Mouse (Mus musculus) cerebellum, adult 2 months (tissue): ENCODE measurements around the gene Zfp292. TPM values are rescaled to one million over a fixed set of nuclear protein-coding genes. Genes with fewer than 3 reads are reported as not detected.
"Not testable (repeated sequence)": the region's sequence is repeated elsewhere in the genome, so short reads cannot be mapped to it uniquely, and the experiment has no call there.

Experiments
- DNase-seq, 2 experiments: peaks; one replicate each; pipeline ENCODE4 v3.0.0; 2021
- H3K27ac ChIP-seq: fragments of 200-500 bp; 2 replicates; pipeline ENCODE4 v1.5.1; 2012; ENCODE audit warnings: low read length, control low read depth, inconsistent platforms; ENCODE audit not compliant: insufficient read depth
- H3K27me3 ChIP-seq: fragments of 200-500 bp; 2 replicates; pipeline ENCODE4 v1.6.1; 2012; ENCODE audit warnings: inconsistent platforms, mild to moderate bottlenecking, low read length, moderate library complexity; ENCODE audit not compliant: control insufficient read depth, insufficient read depth
- H3K4me1 ChIP-seq: fragments of 200-500 bp; 2 replicates; pipeline ENCODE4 v1.6.1; 2011; ENCODE audit warnings: low read length; ENCODE audit not compliant: control insufficient read depth, insufficient read depth
- H3K4me3 ChIP-seq: fragments of 200-500 bp; replicated peaks from 2 replicates; pipeline ENCODE3; 2011; ENCODE audit warnings: mild to moderate bottlenecking, low read depth, low read length, control low read depth; ENCODE audit not compliant: insufficient read depth
- CTCF ChIP-seq: fragments of 200-500 bp; IDR thresholded peaks from 2 replicates; pipeline ENCODE4 v1.5.1; 2011; ENCODE audit warnings: low read depth, mild to moderate bottlenecking, control low read depth, low read length, moderate library complexity, borderline replicate concordance; ENCODE audit not compliant: insufficient read depth
- POLR2A ChIP-seq: fragments of 200-500 bp; IDR thresholded peaks from 2 replicates; pipeline ENCODE4 v1.6.1; 2011; ENCODE audit warnings: low read length, control low read depth, borderline replicate concordance; ENCODE audit not compliant: insufficient read depth
- WGBS: fragments of 180-500 bp; shearing (Covaris S2); methylation state at CpG from one replicate; pipeline ENCODE4 v1.1.7; 2018; 5-methylcytosine and 5-hydroxymethylcytosine counted together
- polyA plus RNA-seq: library from polyadenylated mRNA; depleted of rRNA; stranded (reverse); fragments of >200 nt; gene quantifications from 2 replicates; pipeline ENCODE4 v1.2.3, GENCODE M21; 2012

Zfp292 gene
- polyA plus RNA-seq, 1 experiment = 8.9 TPM

GRCm38 (mm10) chr4:34905396-34905795, 22.6 kb upstream of the Zfp292 start:
- no peak for DNase-seq
- H3K4me1 ChIP-seq = no peaks in the 10 kb centered on the region
- H3K27ac ChIP-seq = no peak overlapping the region
- WGBS = 63% methylated on average over 5 of the region's 5 CpGs
- no peaks in the 10 kb centered on the region; the same call in 1 of the 2 replicates for H3K27me3 ChIP-seq
- TF ChIP-seq CTCF = no peak
- TF ChIP-seq POLR2A = no peak
- H3K4me3 ChIP-seq = no peak overlapping the region

DNA sequence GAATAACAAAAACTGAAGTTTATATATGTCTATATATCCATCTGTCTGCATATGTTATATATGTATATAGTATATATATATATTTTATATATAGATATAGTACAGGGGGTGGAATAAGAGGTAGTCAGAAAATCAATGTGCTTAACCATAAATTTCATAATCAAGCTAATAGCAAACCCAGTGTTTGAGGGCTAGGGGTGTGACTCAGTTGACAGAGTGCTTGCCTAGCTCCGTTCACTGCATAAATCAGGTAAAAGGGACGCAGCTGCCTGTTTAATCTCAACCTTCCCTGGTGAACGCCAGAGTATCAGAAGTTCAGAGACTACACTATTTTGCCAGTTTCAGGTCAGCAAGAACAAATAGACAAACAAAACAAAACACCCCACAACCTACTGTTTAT, 18.8 kb upstream of the Zfp292 start:
- H3K4me1 ChIP-seq, DNase-seq, H3K27me3 ChIP-seq, H3K27ac ChIP-seq, H3K4me3 ChIP-seq: not testable (repeated sequence)
- 81% methylated on average over 3 of the region's 3 CpGs for WGBS

- DNase-seq = no peak
- WGBS = 76% methylated on average over 4 of the region's 4 CpGs
- Histone ChIP-seq H3K27ac (no peak overlapping the region), H3K4me1 (no peaks in the 10 kb centered on the region), H3K4me3 (no peak overlapping the region), H3K27me3 (no peaks in the 10 kb centered on the region; the same call in 1 of the 2 replicates)
- TF ChIP-seq CTCF = no peak
- TF ChIP-seq POLR2A = no peak
Observed at GRCm38 (mm10) chr4:34901166-34901565, 18.4 kb upstream of the Zfp292 start.

DNA sequence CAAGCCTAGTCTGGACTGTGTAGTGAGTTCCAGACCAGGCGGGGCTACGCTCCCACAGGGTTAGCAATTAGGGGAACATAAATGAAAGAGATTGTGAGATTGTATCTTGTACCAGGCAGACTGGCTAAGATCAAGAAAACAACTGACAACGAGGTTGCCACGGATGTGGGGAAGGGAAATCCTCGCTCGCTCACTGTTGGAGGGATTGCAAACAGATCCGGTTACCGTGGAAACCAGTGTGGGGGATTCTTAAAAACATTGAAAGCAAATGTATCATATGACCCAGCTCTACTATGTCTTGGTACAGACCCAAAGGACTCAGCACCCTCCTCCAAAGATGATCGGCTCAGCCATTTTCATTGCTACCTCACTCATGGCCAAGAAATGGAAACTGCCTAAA, 17.4 kb upstream of the Zfp292 start:
- TF ChIP-seq CTCF = no peak
- TF ChIP-seq POLR2A = no peak
- 43% methylated on average over 9 of the region's 9 CpGs for WGBS
- no peak for DNase-seq
- Histone ChIP-seq H3K27ac (no peak overlapping the region), H3K4me3 (no peak overlapping the region), H3K4me1 (no peaks in the 10 kb centered on the region), H3K27me3 (no peaks in the 10 kb centered on the region)

- H3K27me3 ChIP-seq = no peaks in the 10 kb centered on the region
- 89% methylated on average over 1 of the region's 1 CpGs for WGBS
Observed at GRCm38 (mm10) chr4:34899322-34899721, 16.6 kb upstream of the Zfp292 start.

DNA sequence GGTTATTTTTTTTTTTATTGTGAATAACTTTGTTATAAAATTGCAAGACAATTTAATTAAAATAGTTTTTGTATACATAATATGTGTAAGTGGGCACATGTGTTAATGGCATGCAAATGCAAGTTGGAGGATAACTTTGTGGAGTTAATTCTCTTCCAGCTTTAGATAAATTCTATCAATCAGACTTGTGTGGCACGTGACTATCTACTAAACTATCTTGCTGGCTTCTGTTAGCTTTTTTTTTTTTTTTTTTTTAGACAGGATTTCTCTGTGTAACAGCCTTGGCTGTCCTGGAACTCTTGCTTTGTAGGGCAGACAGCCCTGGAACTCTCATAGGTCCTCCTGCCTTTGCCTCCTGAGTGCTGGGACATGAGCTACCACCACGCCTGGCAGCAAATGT, 15.7 kb upstream of the Zfp292 start:
- Histone ChIP-seq H3K4me3 (no peak overlapping the region), H3K4me1 (no peaks in the 10 kb centered on the region), H3K27ac (no peak overlapping the region), H3K27me3 (no peaks in the 10 kb centered on the region)
- no peak for DNase-seq
- 67% methylated on average over 2 of the region's 2 CpGs for WGBS
- TF ChIP-seq POLR2A = no peak
- TF ChIP-seq CTCF = no peak

More at GRCm38 (mm10) chr4:34899322-34899721, 16.6 kb upstream of the Zfp292 start:
- Histone ChIP-seq H3K27ac (no peak overlapping the region), H3K4me1 (no peaks in the 10 kb centered on the region), H3K4me3 (no peak overlapping the region)
- no peak for DNase-seq
- TF ChIP-seq CTCF (no peak), POLR2A (no peak)

DNA sequence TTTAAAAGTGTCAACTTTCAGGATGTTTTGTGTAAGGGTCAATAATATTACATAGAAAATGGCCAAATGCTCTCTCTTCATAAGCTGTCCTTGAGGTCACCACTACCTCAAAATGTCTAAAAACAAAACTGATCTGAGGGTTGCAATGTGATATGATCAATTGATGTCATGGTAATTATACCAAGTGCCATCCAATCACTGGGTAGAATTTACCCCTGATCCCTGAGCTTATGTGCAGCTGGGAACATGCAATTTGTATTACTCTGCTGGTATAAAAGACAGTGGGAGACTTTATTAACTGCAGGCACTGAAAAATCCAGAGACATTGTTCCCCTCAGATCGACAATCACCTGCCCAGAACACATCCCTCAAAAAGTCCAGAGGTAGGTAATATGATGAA, 10.7 kb upstream of the Zfp292 start, which contains the start of gene Cga:
Gene Cga, plus strand, starts transcription at position 301 of the 400 bp plus-strand sequence.
- no peaks in the 10 kb centered on the region; the same call in 1 of the 2 replicates for H3K27me3 ChIP-seq
- DNase-seq = no peak
- no peak within 1 kb of the TSS for H3K27ac ChIP-seq
- no peaks in the 10 kb centered on the region for H3K4me1 ChIP-seq
- 60% methylated on average over 1 of the region's 1 CpGs for WGBS
- H3K4me3 ChIP-seq = no peak within 1 kb of the TSS
- TF ChIP-seq POLR2A (no peak), CTCF (no peak)

GRCm38 (mm10) chr4:34889812-34890185, 7.0 kb upstream of the Zfp292 start:
- TF ChIP-seq POLR2A = no peak
- TF ChIP-seq CTCF = no peak
- no peaks in the 10 kb centered on the region; the same call in 1 of the 2 replicates for H3K27me3 ChIP-seq
- H3K27ac ChIP-seq = no peak overlapping the region
- H3K4me3 ChIP-seq = no peak overlapping the region
- no peak for DNase-seq
- H3K4me1 ChIP-seq = no peaks in the 10 kb centered on the region
- 49% methylated on average over 2 of the region's 2 CpGs for WGBS
